9 mouse cellular contexts compared by ENCODE assay signal in the genomic region with DNA sequence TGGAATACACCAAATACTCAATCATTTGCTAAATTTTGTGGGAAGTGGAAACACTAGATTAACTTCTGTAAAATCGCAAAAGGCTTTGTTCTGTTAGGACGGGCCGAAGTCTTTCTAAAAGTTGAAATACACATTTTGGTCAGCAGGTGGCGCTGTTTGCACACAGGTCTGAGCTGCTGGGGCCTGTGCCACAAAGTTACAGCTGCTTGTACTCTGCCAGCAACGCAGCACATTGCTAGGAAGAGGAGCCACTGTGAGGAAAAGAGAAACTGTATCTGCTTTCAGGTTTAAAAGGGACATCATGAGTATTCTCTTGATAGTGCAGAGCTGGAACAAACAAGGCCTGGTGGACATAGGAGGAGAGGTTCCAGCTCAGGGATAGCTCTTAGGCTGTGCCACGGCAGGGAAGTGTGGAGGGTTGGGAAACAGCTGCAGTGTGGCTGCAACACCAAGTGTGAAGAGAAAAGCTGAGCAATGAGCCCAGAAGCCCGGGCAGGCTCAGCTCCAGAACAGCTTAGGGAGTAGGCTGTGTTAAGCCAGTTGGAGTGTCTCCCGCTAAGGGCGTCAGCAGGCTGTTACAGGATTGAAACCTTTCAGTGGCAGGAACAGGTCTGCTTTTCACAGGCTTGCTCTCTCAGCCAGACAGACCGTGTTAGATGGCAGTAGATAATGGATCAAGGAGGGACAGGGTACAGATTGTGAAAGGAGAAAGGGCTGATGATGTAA. TPM values are rescaled to one million over a fixed set of nuclear protein-coding genes. Genes with fewer than 3 reads are reported as not detected.
A peak's percentile ranks its signal among the peaks of the same experiment; 100 is the strongest.
DNase-seq lines count a peak whose midpoint lies in the region; ATAC-seq and TF ChIP-seq lines count a peak whose summit lies in the region.
"Had no signal": no experiment of that assay in that cellular context is flagged by ENCODE, and none has a peak within 500 bp of the region (broad histone marks: within the 10 kb centered on the region; RNA-seq: fewer than 3 reads in every experiment).

No protein-coding gene starts in this region.

- peak; percentile 68 for TF ChIP-seq CTCF in G1E (IDR thresholded peaks at IDR 0.05; ENCODE audit: low read depth, low read length)
- peak; percentile 90 for TF ChIP-seq CTCF in cerebellum, adult 2 months (IDR thresholded peaks at IDR 0.05; ENCODE audit: borderline replicate concordance, insufficient read depth, low read depth, low read length)
- peak; percentile 95 for TF ChIP-seq CTCF in forebrain, postnatal 0 days (IDR thresholded peaks at IDR 0.05; ENCODE audit: low read depth)
- peak; percentile 97 for TF ChIP-seq CTCF in layer of hippocampus, adult 2 months (conservative IDR thresholded peaks at IDR 0.05)
- peak; percentile 91 for TF ChIP-seq CTCF in lung, adult 2 months (IDR thresholded peaks at IDR 0.05; ENCODE audit: insufficient read depth, low read length)

- peak; percentile 43 for DNase-seq in G1E (ENCODE audit: low spot score)
- peak; percentile 68 to 72 for DNase-seq in cerebellum, adult 2 months
- DNase-seq in forebrain, postnatal 0 days: peak; percentile 95
- DNase-seq in heart, postnatal 36 days: peak; percentile 83 to 87
- peak; percentile 87 to 92 for DNase-seq in layer of hippocampus, adult 2 months (ENCODE audit: low spot score in 2 of 2)
- DNase-seq in lung, adult 2 months: peak; percentile 74
- peak; percentile 89 for DNase-seq in ovary, postnatal 14 days (ENCODE audit: low spot score)
- DNase-seq in thymus, postnatal 10 days (ENCODE audit: low spot score in 2 of 2): peak; percentile 70 to 87

- 0 out of 2 replicates have a peak, but pooled peaks have one; percentile 22 for ATAC-seq in G1E (ENCODE audit: extremely low read depth, insufficient number of reproducible peaks, low FRiP score, poor library complexity, severe bottlenecking)
- peak; percentile 82 for ATAC-seq in forebrain, postnatal 0 days

- WGBS in cerebellum, adult 2 months: 23% methylated on average over 10 of the region's 10 CpGs
- WGBS in forebrain, postnatal 0 days: 19% methylated on average over 10 of the region's 10 CpGs
- WGBS in lung, adult 2 months: 24% methylated on average over 10 of the region's 10 CpGs

- H3K36me3 ChIP-seq in G1E (replicated peaks): peaks cover 39% of the 10 kb centered on the region
- H3K36me3 ChIP-seq in forebrain, postnatal 0 days (ENCODE audit: insufficient read depth): peaks cover 12% of the 10 kb centered on the region; the same call in 1 of the 2 replicates

- H3K4me1 ChIP-seq in G1E (ENCODE audit: insufficient read depth, low read depth, low read length): peaks cover 32% of the 10 kb centered on the region
- H3K4me1 ChIP-seq in cerebellum, adult 2 months (ENCODE audit: control insufficient read depth, insufficient read depth, low read length): no peaks in the 10 kb centered on the region
- H3K4me1 ChIP-seq in forebrain, postnatal 0 days (ENCODE audit: insufficient read depth): peaks cover 12% of the 10 kb centered on the region; the same call in 1 of the 2 replicates
- peaks cover 4% of the 10 kb centered on the region for H3K4me1 ChIP-seq in lung, adult 2 months (ENCODE audit: control insufficient read depth, insufficient read depth, low read length)

- intact Hi-C loops in heart, postnatal 36 days (cut with DNase I): loop anchor here (1.0 to 5.0 kb wide), 4 partner anchors 23 to 175 kb away; no protein-coding TSS in a partner anchor

- no peak overlapping the region; the same call in 1 of the 2 replicates for H3K9ac ChIP-seq in forebrain, postnatal 0 days

- H3K4me3 ChIP-seq in G1E (ENCODE audit: low read depth, low read length): no peak overlapping the region
- no peak overlapping the region for H3K4me3 ChIP-seq in cerebellum, adult 2 months (replicated peaks; ENCODE audit: insufficient read depth, low read depth, low read length)
- H3K4me3 ChIP-seq in forebrain, postnatal 0 days (ENCODE audit: low read depth, low read length): no peak overlapping the region
- H3K4me3 ChIP-seq in layer of hippocampus, adult 2 months: 0 out of 2 replicates have a peak overlapping the region, but pooled peaks have one; percentile 17
- H3K4me3 ChIP-seq in lung, adult 2 months (replicated peaks; ENCODE audit: extremely low read depth, low read depth, low read length): no peak overlapping the region
- H3K4me3 ChIP-seq: myocyte had no signal

- H3K27ac ChIP-seq in cerebellum, adult 2 months (ENCODE audit: insufficient read depth, low read length): no peak overlapping the region
- peak overlapping the region; percentile 57; the same call in 1 of the 2 replicates for H3K27ac ChIP-seq in forebrain, postnatal 0 days (ENCODE audit: low read depth, low read length)
- peak overlapping the region; percentile 89 for H3K27ac ChIP-seq in layer of hippocampus, adult 2 months

- peaks cover 7% of the 10 kb centered on the region; the same call in 1 of the 2 replicates for H3K27me3 ChIP-seq in G1E (ENCODE audit: insufficient read depth, low read length)
- H3K27me3 ChIP-seq in cerebellum, adult 2 months (ENCODE audit: control insufficient read depth, insufficient read depth, low read length): no peaks in the 10 kb centered on the region
- H3K27me3 ChIP-seq in forebrain, postnatal 0 days (ENCODE audit: insufficient read depth, low read length): no peaks in the 10 kb centered on the region

- no peak overlapping the region for H3K4me2 ChIP-seq in forebrain, postnatal 0 days (ENCODE audit: low read depth)

- H3K9me3 ChIP-seq in G1E (replicated peaks): no peaks in the 10 kb centered on the region
- H3K9me3 ChIP-seq in forebrain, postnatal 0 days (ENCODE audit: low read length): no peaks in the 10 kb centered on the region

- no peak for TF ChIP-seq POLR2A in cerebellum, adult 2 months (IDR thresholded peaks at IDR 0.05; ENCODE audit: borderline replicate concordance, insufficient read depth, low read length)
- TF ChIP-seq POLR2A in lung, adult 2 months (IDR thresholded peaks at IDR 0.05; ENCODE audit: borderline replicate concordance, extremely low read depth, low read depth, low read length): no peak

RNA-seq across cellular contexts. Expression of gene Timm10, which starts 5.0 kb away (rescaled TPM):
- total RNA-seq in G1E (2014; fragmentation: Nextera tagmentation) (13.5 and 21.0 TPM in 2 replicates), G1E (2017) (51.5 and 54.9 TPM in 2 replicates)
- polyA plus RNA-seq in G1E (2012): 13.3 and 19.5 TPM in 2 replicates
- polyA plus RNA-seq in cerebellum, adult 2 months (2012; rRNA removed): 83.3 and 88.4 TPM in 2 replicates
- 67.3 and 74.6 TPM in 2 replicates for total RNA-seq in forebrain, postnatal 0 days (2014; rRNA removed)
- polyA plus RNA-seq in forebrain, postnatal 0 days (2015; fragmentation: Nextera tagmentation; extraction: Ambion mirVana): 97.7 and 116 TPM in 2 replicates
- total RNA-seq in heart, postnatal 36 days (2021): 100 to 1,000 TPM; 105 to 106 TPM
- 10 to 100 TPM; 48.7 to 57.5 TPM for total RNA-seq in layer of hippocampus, adult 2 months (2021)
- 20.2 and 25.1 TPM in 2 replicates for polyA plus RNA-seq in lung, adult 2 months (2012; rRNA removed)

RNA-seq across cellular contexts. Expression of gene Slc43a1, which starts 6.8 kb away (rescaled TPM):
- 0.29 and 62.5 TPM in 2 replicates for total RNA-seq in G1E (2014; fragmentation: Nextera tagmentation)
- total RNA-seq in G1E (2017): 0.05 and 0.12 TPM in 2 replicates
- polyA plus RNA-seq in G1E (2012): 0.03 TPM in 1 of 2 replicates, not detected in the other
- polyA plus RNA-seq in cerebellum, adult 2 months (2012; rRNA removed): 0.25 and 0.43 TPM in 2 replicates
- 0.92 and 3.0 TPM in 2 replicates for total RNA-seq in forebrain, postnatal 0 days (2014; rRNA removed)
- polyA plus RNA-seq in forebrain, postnatal 0 days (2015; fragmentation: Nextera tagmentation; extraction: Ambion mirVana): 0.91 and 0.94 TPM in 2 replicates
- total RNA-seq in heart, postnatal 36 days (2021): 1 to 10 TPM; 2.1 to 2.5 TPM
- total RNA-seq in layer of hippocampus, adult 2 months (2021): under 1 TPM; 0.27 to 0.79 TPM
- 3.9 and 7.5 TPM in 2 replicates for polyA plus RNA-seq in lung, adult 2 months (2012; rRNA removed)

RNA-seq across cellular contexts. Expression of gene Smtnl1, which starts 9.4 kb away (rescaled TPM):
- not detected in 2 replicates for total RNA-seq in G1E (2014; fragmentation: Nextera tagmentation)
- total RNA-seq in G1E (2017): not detected in 2 replicates
- not detected in 2 replicates for polyA plus RNA-seq in G1E (2012)
- not detected in 2 replicates for polyA plus RNA-seq in cerebellum, adult 2 months (2012; rRNA removed)
- total RNA-seq in forebrain, postnatal 0 days (2014; rRNA removed): 0.29 TPM in 1 of 2 replicates, not detected in the other
- 0.17 TPM in 1 of 2 replicates, not detected in the other for polyA plus RNA-seq in forebrain, postnatal 0 days (2015; fragmentation: Nextera tagmentation; extraction: Ambion mirVana)
- not detected for total RNA-seq in heart, postnatal 36 days (2021)
- total RNA-seq in layer of hippocampus, adult 2 months (2021): not detected
- polyA plus RNA-seq in lung, adult 2 months (2012; rRNA removed): 3.5 TPM in 1 of 2 replicates, not detected in the other

RNA-seq across cellular contexts. Expression of gene Ube2l6, which starts 33.2 kb away (rescaled TPM):
- total RNA-seq in G1E (2014; fragmentation: Nextera tagmentation) (37.2 and 74.5 TPM in 2 replicates), G1E (2017) (20.2 and 22.5 TPM in 2 replicates)
- 1.2 and 2.5 TPM in 2 replicates for polyA plus RNA-seq in G1E (2012)
- polyA plus RNA-seq in cerebellum, adult 2 months (2012; rRNA removed): 6.4 and 7.8 TPM in 2 replicates
- total RNA-seq in forebrain, postnatal 0 days (2014; rRNA removed): 14.8 and 15.1 TPM in 2 replicates
- polyA plus RNA-seq in forebrain, postnatal 0 days (2015; fragmentation: Nextera tagmentation; extraction: Ambion mirVana): 14.9 and 18.1 TPM in 2 replicates
- 10 to 100 TPM; 36.0 to 38.6 TPM for total RNA-seq in heart, postnatal 36 days (2021)
- 1 to 10 TPM; 6.0 to 6.1 TPM for total RNA-seq in layer of hippocampus, adult 2 months (2021)
- 45.0 and 47.0 TPM in 2 replicates for polyA plus RNA-seq in lung, adult 2 months (2012; rRNA removed)

RNA-seq across cellular contexts. Expression of gene Rtn4rl2, which starts 54.7 kb away (rescaled TPM):
- total RNA-seq in G1E (2014; fragmentation: Nextera tagmentation) (not detected in 2 replicates), G1E (2017) (not detected in 2 replicates)
- polyA plus RNA-seq in G1E (2012): not detected in 2 replicates
- polyA plus RNA-seq in cerebellum, adult 2 months (2012; rRNA removed): 1.2 and 1.7 TPM in 2 replicates
- 17.7 and 23.7 TPM in 2 replicates for total RNA-seq in forebrain, postnatal 0 days (2014; rRNA removed)
- 25.8 and 26.1 TPM in 2 replicates for polyA plus RNA-seq in forebrain, postnatal 0 days (2015; fragmentation: Nextera tagmentation; extraction: Ambion mirVana)
- total RNA-seq in heart, postnatal 36 days (2021): 1 to 10 TPM; 2.6 to 3.2 TPM
- 10 to 100 TPM; 85.9 to 88.8 TPM for total RNA-seq in layer of hippocampus, adult 2 months (2021)
- polyA plus RNA-seq in lung, adult 2 months (2012; rRNA removed): 2.7 and 9.7 TPM in 2 replicates

Comparison
In these comparisons a context has a peak if more than half of its experiments do, and no peak if none do; other contexts are left out.
1. DNase-seq: peak in every context shown above with its lines; median percentile 95 in forebrain, postnatal 0 days; 90 in layer of hippocampus, adult 2 months; 89 in ovary, postnatal 14 days; 85 in heart, postnatal 36 days; 78 in thymus, postnatal 10 days; 74 in lung, adult 2 months; 70 in cerebellum, adult 2 months; 43 in G1E.